Mouse (Mus musculus) midbrain, embryonic 14.5 days (tissue): ENCODE results near the gene Sass6. TPM values are rescaled to one million over a fixed set of nuclear protein-coding genes. Genes with fewer than 3 reads are reported as not detected.
"Not testable (repeated sequence)": the region's sequence is repeated elsewhere in the genome, so short reads cannot be mapped to it uniquely, and the experiment has no call there.

Experiments used
- ATAC-seq: fragments of 200-750 bp; cut with Nextera tagmentation; 2 replicates; pipeline ENCODE4 v1.8.0; 2017; ENCODE audit warnings: moderate number of reproducible peaks, moderate library complexity; ENCODE audit not compliant: low FRiP score, low TSS enrichment
- DNase-seq: peaks from one replicate; pipeline ENCODE4 v3.0.0-alpha.2; 2015
- H3K27ac ChIP-seq: fragments of 300-500 bp; sonication (generic); replicated peaks from 2 replicates; pipeline ENCODE4 v1.5.1; 2014; ENCODE audit warnings: mild to moderate bottlenecking, low read depth, low read length, moderate library complexity
- H3K27me3 ChIP-seq: fragments of 300-500 bp; sonication (generic); 2 replicates; pipeline ENCODE4 v1.6.1; 2014; ENCODE audit warnings: low read length, control low read depth, mixed read lengths; ENCODE audit not compliant: control insufficient read depth, insufficient read depth
- H3K36me3 ChIP-seq: fragments of 300-500 bp; sonication (generic); 2 replicates; pipeline ENCODE4 v1.6.1; 2014; ENCODE audit warnings: low read length, control low read depth; ENCODE audit not compliant: control insufficient read depth, insufficient read depth
- H3K4me1 ChIP-seq: fragments of 300-500 bp; sonication (generic); 2 replicates; pipeline ENCODE4 v1.6.1; 2014; ENCODE audit warnings: mild to moderate bottlenecking, antibody characterized with exemption, low read length, control low read depth; ENCODE audit not compliant: control insufficient read depth, insufficient read depth
- H3K4me2 ChIP-seq: fragments of 300-500 bp; sonication (generic); 2 replicates; pipeline ENCODE4 v1.6.1; 2014; ENCODE audit warnings: mild to moderate bottlenecking, low read length, moderate library complexity
- H3K4me3 ChIP-seq: fragments of 300-500 bp; sonication (generic); replicated peaks from 2 replicates; pipeline ENCODE4 v1.5.1; 2014; ENCODE audit warnings: low read depth, low read length
- H3K9ac ChIP-seq: fragments of 300-500 bp; sonication (generic); replicated peaks from 2 replicates; pipeline ENCODE4 v1.6.1; 2014; ENCODE audit warnings: mild to moderate bottlenecking, low read length, moderate library complexity
- H3K9me3 ChIP-seq: fragments of 300-500 bp; sonication (generic); 2 replicates; pipeline ENCODE4 v1.6.1; 2016; ENCODE audit warnings: low read length, control low read depth, mixed read lengths; ENCODE audit not compliant: control insufficient read depth
- WGBS: fragments of 180-500 bp; shearing (Covaris S2); extraction: QIAGEN DNeasy Blood & Tissue Kit; methylation state at CpG from one replicate; pipeline ENCODE4 v1.1.7; 2014; 5-methylcytosine and 5-hydroxymethylcytosine counted together
- polyA plus RNA-seq: library from polyadenylated mRNA; unstranded; fragments of >200 nt; fragmentation: Nextera tagmentation; extraction: Ambion mirVana; gene quantifications from 2 replicates; pipeline ENCODE4 v1.2.1, GENCODE M21; 2014

Sass6 gene
- polyA plus RNA-seq, 1 experiment from 2014 or later: 16.2 TPM

GRCm38 (mm10) chr3:116664281-116664680 lies 69.5 kb downstream of the Sass6 start:
- not testable (repeated sequence) for H3K27me3 ChIP-seq, H3K4me2 ChIP-seq, H3K4me3 ChIP-seq, H3K36me3 ChIP-seq, H3K9ac ChIP-seq, H3K27ac ChIP-seq, DNase-seq, H3K9me3 ChIP-seq, ATAC-seq
- WGBS: 92% methylated on average over 9 of the region's 9 CpGs
- H3K4me1 ChIP-seq: peaks cover 16% of the 10 kb centered on the region

Other genes starting within 250 kb of the Sass6 start
- gene Cdc14a, start 170.9 kb upstream of the Sass6 start, polyA plus RNA-seq: 3.5 and 6.2 TPM in 2 replicates
- 120 and 126 TPM in 2 replicates for gene Rtca, start 86.8 kb upstream of the Sass6 start, polyA plus RNA-seq
- gene Dbt, start 81.9 kb upstream of the Sass6 start, polyA plus RNA-seq: 7.3 and 7.5 TPM in 2 replicates
- gene Lrrc39, start 32.0 kb upstream of the Sass6 start, polyA plus RNA-seq: 0.34 and 0.49 TPM in 2 replicates
- 22.9 and 26.1 TPM in 2 replicates for gene Trmt13, start 19.6 kb downstream of the Sass6 start, polyA plus RNA-seq
- 61.4 and 75.5 TPM in 2 replicates for gene Mfsd14a, start 67.7 kb downstream of the Sass6 start, polyA plus RNA-seq
- not detected in 2 replicates for gene Gm43191, start 86.3 kb downstream of the Sass6 start, polyA plus RNA-seq
- gene Slc35a3, start 117.8 kb downstream of the Sass6 start, polyA plus RNA-seq: 7.9 and 8.3 TPM in 2 replicates
- gene Agl, start 213.2 kb downstream of the Sass6 start, polyA plus RNA-seq: 12.3 and 17.4 TPM in 2 replicates